Mouse (Mus musculus): ENCODE data around the gene Atg16l2. TPM values are rescaled to one million over a fixed set of nuclear protein-coding genes. Genes with fewer than 3 reads are reported as not detected.

Gene Atg16l2
- polyA plus RNA-seq (2015; fragmentation: Nextera tagmentation; extraction: Ambion mirVana), result 20.4 and 21.5 TPM in 2 replicates

GRCm38 (mm10) chr7:101301881-101302456 is at the start of gene Atg16l2:
Gene Atg16l2 (minus strand): TSS chr7:101302251.
- H3K4me3 ChIP-seq (replicated peaks), result peak within 1 kb of the TSS; percentile 73
- H3K36me3 ChIP-seq, result no peaks in the 10 kb centered on the region
- peak within 1 kb of the TSS; percentile 77 for H3K27ac ChIP-seq (replicated peaks)
- peaks cover 28% of the 10 kb centered on the region for H3K4me1 ChIP-seq
- H3K9me3 ChIP-seq (replicated peaks), result no peaks in the 10 kb centered on the region
- peak within 1 kb of the TSS; percentile 44 for H3K9ac ChIP-seq
- peaks cover 3% of the 10 kb centered on the region for H3K27me3 ChIP-seq
- under 1% methylated on average over 39 of the region's 39 CpGs for WGBS
- peak within 1 kb of the TSS; percentile 79 for H3K4me2 ChIP-seq (replicated peaks)
- peak; percentile 93 for ATAC-seq (ENCODE audit: insufficient number of reproducible peaks, low FRiP score, low TSS enrichment, low read depth)

- Histone ChIP-seq H3K4me1 (peaks cover 22% of the 10 kb centered on the region), H3K27ac (replicated peaks) (no peak overlapping the region), H3K36me3 (0 out of 2 replicates have a peak, but pooled peaks cover 5% of the 10 kb centered on the region), H3K4me3 (replicated peaks) (no peak overlapping the region), H3K9ac (no peak overlapping the region), H3K27me3 (no peaks in the 10 kb centered on the region; the same call in 1 of the 2 replicates), H3K9me3 (replicated peaks) (no peaks in the 10 kb centered on the region), H3K4me2 (replicated peaks) (no peak overlapping the region)
- 39% methylated on average over 2 of the region's 2 CpGs for WGBS
- no peak for ATAC-seq (ENCODE audit: insufficient number of reproducible peaks, low FRiP score, low TSS enrichment, low read depth)
Measured at GRCm38 (mm10) chr7:101349861-101350260, 47.8 kb upstream of the Atg16l2 start.

GRCm38 (mm10) chr7:101348312-101348711 is 46.3 kb upstream of the Atg16l2 start:
- no peaks in the 10 kb centered on the region for H3K9me3 ChIP-seq (replicated peaks)
- 0 out of 2 replicates have a peak, but pooled peaks cover 5% of the 10 kb centered on the region for H3K36me3 ChIP-seq
- ATAC-seq (ENCODE audit: insufficient number of reproducible peaks, low FRiP score, low TSS enrichment, low read depth), result no peak
- H3K27ac ChIP-seq (replicated peaks), result no peak overlapping the region
- peak overlapping the region; percentile 96 for H3K4me2 ChIP-seq (replicated peaks)
- peaks cover 22% of the 10 kb centered on the region for H3K4me1 ChIP-seq
- no peaks in the 10 kb centered on the region; the same call in 1 of the 2 replicates for H3K27me3 ChIP-seq
- peak overlapping the region; percentile 57 for H3K4me3 ChIP-seq (replicated peaks)
- peak overlapping the region; percentile 37 for H3K9ac ChIP-seq
- WGBS, result 3% methylated on average over 13 of the region's 13 CpGs

- Histone ChIP-seq H3K9ac (peak within 1 kb of the TSS; percentile 37), H3K4me3 (replicated peaks) (peak within 1 kb of the TSS; percentile 57), H3K9me3 (replicated peaks) (no peaks in the 10 kb centered on the region), H3K4me2 (replicated peaks) (peak within 1 kb of the TSS; percentile 96), H3K27ac (replicated peaks) (peak within 1 kb of the TSS; percentile 51), H3K27me3 (no peaks in the 10 kb centered on the region; the same call in 1 of the 2 replicates), H3K36me3 (0 out of 2 replicates have a peak, but pooled peaks cover 5% of the 10 kb centered on the region), H3K4me1 (peaks cover 22% of the 10 kb centered on the region)
- WGBS, result under 1% methylated on average over 35 of the region's 35 CpGs
- peak; percentile 75 for ATAC-seq (ENCODE audit: insufficient number of reproducible peaks, low FRiP score, low TSS enrichment, low read depth)
Measured at GRCm38 (mm10) chr7:101347767-101348270, 45.8 kb upstream of the Atg16l2 start, which contains the start of gene Arap1. Gene Arap1 (plus strand): TSS chr7:101348067.

GRCm38 (mm10) chr7:101346991-101347390 is 44.9 kb upstream of the Atg16l2 start:
- Histone ChIP-seq H3K27me3 (no peaks in the 10 kb centered on the region; the same call in 1 of the 2 replicates), H3K9me3 (replicated peaks) (no peaks in the 10 kb centered on the region), H3K4me1 (peaks cover 22% of the 10 kb centered on the region), H3K27ac (replicated peaks) (no peak overlapping the region), H3K4me3 (replicated peaks) (no peak overlapping the region), H3K9ac (no peak overlapping the region), H3K36me3 (0 out of 2 replicates have a peak, but pooled peaks cover 5% of the 10 kb centered on the region), H3K4me2 (replicated peaks) (no peak overlapping the region)
- 69% methylated on average over 2 of the region's 2 CpGs for WGBS
- no peak for ATAC-seq (ENCODE audit: insufficient number of reproducible peaks, low FRiP score, low TSS enrichment, low read depth)

- Histone ChIP-seq H3K4me1 (peaks cover 22% of the 10 kb centered on the region), H3K36me3 (0 out of 2 replicates have a peak, but pooled peaks cover 5% of the 10 kb centered on the region), H3K9me3 (replicated peaks) (no peaks in the 10 kb centered on the region), H3K9ac (no peak overlapping the region), H3K27me3 (no peaks in the 10 kb centered on the region; the same call in 1 of the 2 replicates), H3K4me2 (replicated peaks) (no peak overlapping the region), H3K27ac (replicated peaks) (no peak overlapping the region), H3K4me3 (replicated peaks) (no peak overlapping the region)
- no peak for ATAC-seq (ENCODE audit: insufficient number of reproducible peaks, low FRiP score, low TSS enrichment, low read depth)
- 64% methylated on average over 4 of the region's 4 CpGs for WGBS
Measured at GRCm38 (mm10) chr7:101344892-101345291, 42.8 kb upstream of the Atg16l2 start.

- ATAC-seq (ENCODE audit: insufficient number of reproducible peaks, low FRiP score, low TSS enrichment, low read depth), result no peak
Measured at GRCm38 (mm10) chr7:101343135-101343534, 41.1 kb upstream of the Atg16l2 start.

GRCm38 (mm10) chr7:101341405-101341804 is 39.4 kb upstream of the Atg16l2 start:
- Histone ChIP-seq H3K4me2 (replicated peaks) (no peak overlapping the region), H3K4me3 (replicated peaks) (no peak overlapping the region), H3K36me3 (0 out of 2 replicates have a peak, but pooled peaks cover 5% of the 10 kb centered on the region), H3K27ac (replicated peaks) (no peak overlapping the region), H3K27me3 (no peaks in the 10 kb centered on the region), H3K4me1 (no peaks in the 10 kb centered on the region), H3K9me3 (replicated peaks) (no peaks in the 10 kb centered on the region), H3K9ac (no peak overlapping the region)
- 44% methylated on average over 6 of the region's 6 CpGs for WGBS
- ATAC-seq (ENCODE audit: insufficient number of reproducible peaks, low FRiP score, low TSS enrichment, low read depth), result no peak

More at GRCm38 (mm10) chr7:101343135-101343534, 41.1 kb upstream of the Atg16l2 start:
- H3K36me3 ChIP-seq, result 0 out of 2 replicates have a peak, but pooled peaks cover 5% of the 10 kb centered on the region
- H3K4me3 ChIP-seq (replicated peaks), result no peak overlapping the region
- WGBS, result 68% methylated on average over 7 of the region's 7 CpGs
- no peak overlapping the region for H3K4me2 ChIP-seq (replicated peaks)
- peaks cover 12% of the 10 kb centered on the region for H3K4me1 ChIP-seq
- no peaks in the 10 kb centered on the region for H3K9me3 ChIP-seq (replicated peaks)
- H3K27ac ChIP-seq (replicated peaks), result no peak overlapping the region
- no peaks in the 10 kb centered on the region for H3K27me3 ChIP-seq
- H3K9ac ChIP-seq, result no peak overlapping the region

GRCm38 (mm10) chr7:101337401-101337800 is 35.4 kb upstream of the Atg16l2 start:
- Histone ChIP-seq H3K9me3 (replicated peaks) (no peaks in the 10 kb centered on the region), H3K27me3 (no peaks in the 10 kb centered on the region), H3K4me3 (replicated peaks) (no peak overlapping the region), H3K9ac (no peak overlapping the region), H3K4me1 (no peaks in the 10 kb centered on the region), H3K36me3 (no peaks in the 10 kb centered on the region), H3K4me2 (replicated peaks) (no peak overlapping the region), H3K27ac (replicated peaks) (no peak overlapping the region)
- 90% methylated on average over 3 of the region's 3 CpGs for WGBS
- ATAC-seq (ENCODE audit: insufficient number of reproducible peaks, low FRiP score, low TSS enrichment, low read depth), result no peak

- Histone ChIP-seq H3K4me1 (no peaks in the 10 kb centered on the region), H3K4me2 (replicated peaks) (no peak overlapping the region), H3K9me3 (replicated peaks) (no peaks in the 10 kb centered on the region), H3K27me3 (no peaks in the 10 kb centered on the region), H3K36me3 (no peaks in the 10 kb centered on the region), H3K9ac (no peak overlapping the region), H3K4me3 (replicated peaks) (no peak overlapping the region), H3K27ac (replicated peaks) (no peak overlapping the region)
- ATAC-seq (ENCODE audit: insufficient number of reproducible peaks, low FRiP score, low TSS enrichment, low read depth), result no peak
- WGBS, result 80% methylated on average over 3 of the region's 3 CpGs
Measured at GRCm38 (mm10) chr7:101336686-101337085, 34.6 kb upstream of the Atg16l2 start.

- no peaks in the 10 kb centered on the region for H3K9me3 ChIP-seq (replicated peaks)
- no peak overlapping the region for H3K4me3 ChIP-seq (replicated peaks)
- no peak overlapping the region for H3K9ac ChIP-seq
- H3K4me1 ChIP-seq, result peaks cover 6% of the 10 kb centered on the region; the same call in 1 of the 2 replicates
- H3K36me3 ChIP-seq, result no peaks in the 10 kb centered on the region
- H3K27me3 ChIP-seq, result no peaks in the 10 kb centered on the region
- H3K4me2 ChIP-seq (replicated peaks), result no peak overlapping the region
- WGBS, result 75% methylated on average over 2 of the region's 2 CpGs
- H3K27ac ChIP-seq (replicated peaks), result no peak overlapping the region
- no peak for ATAC-seq (ENCODE audit: insufficient number of reproducible peaks, low FRiP score, low TSS enrichment, low read depth)
Measured at GRCm38 (mm10) chr7:101335228-101335627, 33.2 kb upstream of the Atg16l2 start.

Data from embryonic facial prominence, embryonic 15.5 days (tissue).